Mouse (Mus musculus) CD4-positive, CD25-positive, alpha-beta regulatory T cell, adult 4 months (primary cell): Measurements from ENCODE around the gene Odf3l2. TPM values are rescaled to one million over a fixed set of nuclear protein-coding genes. Genes with fewer than 3 reads are reported as not detected.

Source experiments
- ATAC-seq: one replicate; pipeline ENCODE4 v1.8.0; 2017
- polyA plus RNA-seq, 2 experiments: library from polyadenylated mRNA; unstranded; fragments of 100-300 nt; shearing (Covaris generic); gene quantifications; one replicate each; pipeline ENCODE4 v1.2.1; 2017

Gene Odf3l2
- polyA plus RNA-seq, 2 experiments from 2014 or later, result not detected

- ATAC-seq, result no peak
These were observed 20.1 kb downstream of the Odf3l2 start for GRCm38 (mm10) chr10:79625398-79625797.

GRCm38 (mm10) chr10:79623950-79624349 lies 21.6 kb downstream of the Odf3l2 start:
- ATAC-seq, result no peak

GRCm38 (mm10) chr10:79616376-79616775 lies 29.2 kb downstream of the Odf3l2 start:
- no peak for ATAC-seq

- no peak for ATAC-seq
These were observed 29.7 kb downstream of the Odf3l2 start for GRCm38 (mm10) chr10:79615860-79616259.

- ATAC-seq, result no peak
These were observed 31.3 kb downstream of the Odf3l2 start for GRCm38 (mm10) chr10:79614305-79614643.

- no peak for ATAC-seq
These were observed 31.8 kb downstream of the Odf3l2 start, which contains the start of gene C2cd4c for GRCm38 (mm10) chr10:79613578-79614304. C2cd4c (minus strand) TSS chr10:79614025.

GRCm38 (mm10) chr10:79612192-79613135 lies 33.1 kb downstream of the Odf3l2 start:
- no peak for ATAC-seq

- ATAC-seq, result no peak
These were observed 34.2 kb downstream of the Odf3l2 start for GRCm38 (mm10) chr10:79611296-79611695.

GRCm38 (mm10) chr10:79609276-79609675 lies 36.3 kb downstream of the Odf3l2 start:
- ATAC-seq, result no peak

GRCm38 (mm10) chr10:79607892-79608291 lies 37.6 kb downstream of the Odf3l2 start:
- ATAC-seq, result no peak

GRCm38 (mm10) chr10:79606537-79606936 lies 39.0 kb downstream of the Odf3l2 start:
- ATAC-seq, result no peak

- no peak for ATAC-seq
These were observed 47.7 kb downstream of the Odf3l2 start for GRCm38 (mm10) chr10:79597936-79598230.

GRCm38 (mm10) chr10:79597051-79597935 lies 48.2 kb downstream of the Odf3l2 start:
- no peak for ATAC-seq

- ATAC-seq, result no peak
These were observed 50.0 kb downstream of the Odf3l2 start for GRCm38 (mm10) chr10:79595590-79595929.

- ATAC-seq, result peak; percentile 70
These were observed 50.5 kb downstream of the Odf3l2 start for GRCm38 (mm10) chr10:79594872-79595589.

- ATAC-seq, result no peak
These were observed 51.4 kb downstream of the Odf3l2 start for GRCm38 (mm10) chr10:79594111-79594510.

GRCm38 (mm10) chr10:79590702-79591101 lies 54.8 kb downstream of the Odf3l2 start:
- ATAC-seq, result no peak

Other genes starting within 250 kb of the Odf3l2 start
- not detected for gene Vmn2r83, start 177.0 kb downstream of the Odf3l2 start, polyA plus RNA-seq
- gene Plpp2, start 111.9 kb downstream of the Odf3l2 start, polyA plus RNA-seq, result 1 to 10 TPM; 2.8 to 3.8 TPM
- 10 to 100 TPM; 14.4 to 15.1 TPM for gene Mier2, start 90.5 kb downstream of the Odf3l2 start, polyA plus RNA-seq
- gene Theg, start 58.4 kb downstream of the Odf3l2 start, polyA plus RNA-seq, result not detected
- gene C2cd4c, start 31.7 kb downstream of the Odf3l2 start, polyA plus RNA-seq, result not detected
- not detected for gene Shc2, start 7.8 kb downstream of the Odf3l2 start, polyA plus RNA-seq
- under 1 TPM; 0.23 to 0.73 TPM for gene Madcam1, start 18.8 kb upstream of the Odf3l2 start, polyA plus RNA-seq
- 10 to 100 TPM; 16.6 to 19.5 TPM for gene Tpgs1, start 23.6 kb upstream of the Odf3l2 start, polyA plus RNA-seq
- gene Cdc34, start 36.5 kb upstream of the Odf3l2 start, polyA plus RNA-seq, result 10 to 100 TPM; 20.8 to 27.3 TPM
- gene Gzmm, start 43.3 kb upstream of the Odf3l2 start, polyA plus RNA-seq, result 1 to 10 TPM in 1 of 2 experiments, under 1 TPM in 1; 0.49 to 1.1 TPM
- 100 to 1,000 TPM; 127 to 129 TPM for gene Bsg, start 58.8 kb upstream of the Odf3l2 start, polyA plus RNA-seq
- gene Hcn2, start 70.9 kb upstream of the Odf3l2 start, polyA plus RNA-seq, result not detected
- 10 to 100 TPM; 18.0 to 23.4 TPM for gene Polrmt, start 100.8 kb upstream of the Odf3l2 start, polyA plus RNA-seq
- not detected for gene Fgf22, start 109.3 kb upstream of the Odf3l2 start, polyA plus RNA-seq
- 1 to 10 TPM; 3.4 to 3.5 TPM for gene Rnf126, start 121.2 kb upstream of the Odf3l2 start, polyA plus RNA-seq
- under 1 TPM in 1 of 2 experiments, not detected in 1; 0.53 TPM for gene Fstl3, start 131.5 kb upstream of the Odf3l2 start, polyA plus RNA-seq
- gene Prss57, start 145.2 kb upstream of the Odf3l2 start, polyA plus RNA-seq, result not detected
- under 1 TPM in 1 of 2 experiments, not detected in 1; 0.23 TPM for gene Palm, start 147.8 kb upstream of the Odf3l2 start, polyA plus RNA-seq
- under 1 TPM in 1 of 2 experiments, not detected in 1; 0.27 TPM for gene Misp, start 175.3 kb upstream of the Odf3l2 start, polyA plus RNA-seq
- gene Ptbp1, start 208.7 kb upstream of the Odf3l2 start, polyA plus RNA-seq, result 100 to 1,000 TPM; 103 to 274 TPM
- not detected for gene Prtn3, start 228.7 kb upstream of the Odf3l2 start, polyA plus RNA-seq
- 1 to 10 TPM; 2.1 to 4.5 TPM for gene Plppr3, start 228.9 kb upstream of the Odf3l2 start, polyA plus RNA-seq
- not detected for gene Elane, start 240.5 kb upstream of the Odf3l2 start, polyA plus RNA-seq
- gene Cfd, start 245.1 kb upstream of the Odf3l2 start, polyA plus RNA-seq, result not detected